Mouse (Mus musculus) small intestine, adult 2 months (tissue): ENCODE results near the gene Rab42.

ENCODE experiments used
- CTCF ChIP-seq: fragments of 200-500 bp; IDR thresholded peaks from 2 replicates; pipeline ENCODE4 v1.5.1; 2012; ENCODE audit warnings: low read depth, mild to moderate bottlenecking, control low read depth, inconsistent platforms, low read length, moderate library complexity, mixed read lengths; ENCODE audit not compliant: insufficient replicate concordance, insufficient read length; ENCODE audit errors: extremely low read depth
- POLR2A ChIP-seq: fragments of 200-500 bp; IDR thresholded peaks from 2 replicates; pipeline ENCODE4 v1.6.1; 2012; ENCODE audit warnings: low read depth, mild to moderate bottlenecking, control low read depth, inconsistent platforms, low read length, moderate library complexity

DNA sequence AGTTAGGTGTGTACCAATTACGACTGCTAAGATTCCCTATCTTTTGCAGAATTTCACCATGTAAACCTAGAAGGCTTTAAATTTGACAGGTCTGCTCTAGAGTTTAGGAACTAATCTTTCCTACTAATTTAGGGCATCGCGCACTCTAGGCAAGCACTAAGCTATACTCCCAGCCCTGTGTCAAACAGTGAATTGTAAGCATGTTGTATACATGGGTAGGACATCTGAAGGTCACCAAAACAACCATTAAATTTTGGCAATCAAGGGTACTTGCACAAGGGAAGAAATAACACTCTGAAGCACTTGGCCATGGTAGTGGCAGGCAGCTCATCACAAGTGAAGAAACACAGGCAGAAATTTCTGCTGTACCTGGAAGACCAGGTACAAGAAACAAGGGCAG lies 47.7 kb upstream of the Rab42 start:
- no peak for TF ChIP-seq CTCF
- no peak for TF ChIP-seq POLR2A
